Mouse (Mus musculus) megakaryocyte progenitor cell, adult 5-6 weeks (primary cell): Measurements from ENCODE around the gene Cdt1. TPM values are rescaled to one million over a fixed set of nuclear protein-coding genes. Genes with fewer than 3 reads are reported as not detected.

Experiments used
- ATAC-seq: replicated peaks from 2 replicates; pipeline ENCODE4 v1.8.0; 2016; ENCODE audit warnings: mild to moderate bottlenecking, moderate TSS enrichment, inconsistent platforms; ENCODE audit not compliant: poor library complexity
- total RNA-seq, 2 experiments: library from RNA; stranded (forward) in 1 of 2; stranded (reverse) in 1 of 2; fragments of 157-497, 149-512 nt in 1 of 2; fragments of 200-1000 nt in 1 of 2; gene quantifications; 2 replicates each; pipeline versions ENCODE4 v1.2.3 to v1.2.4; 2015 to 2017

Cdt1 gene
- total RNA-seq, 2 experiments from 2014 or later = 49.6 to 52.4 TPM

- ATAC-seq = no peak
These were observed 18.9 kb upstream of the Cdt1 start for GRCm38 (mm10) chr8:122548891-122549439.

GRCm38 (mm10) chr8:122550234-122550994 is 17.4 kb upstream of the Cdt1 start:
- no peak for ATAC-seq

- no peak for ATAC-seq
These were observed 16.9 kb upstream of the Cdt1 start for GRCm38 (mm10) chr8:122550995-122551264.

GRCm38 (mm10) chr8:122551265-122552051 is 16.4 kb upstream of the Cdt1 start, which contains the start of gene Piezo1:
TSS of gene Piezo1 (minus strand) at chr8:122551329.
- peak; percentile 57 for ATAC-seq

- no peak for ATAC-seq
These were observed 13.0 kb upstream of the Cdt1 start for GRCm38 (mm10) chr8:122554786-122555185.

GRCm38 (mm10) chr8:122556030-122557009 is 11.5 kb upstream of the Cdt1 start:
- ATAC-seq = peak; percentile 81

- peak; percentile 29 for ATAC-seq
These were observed 10.4 kb upstream of the Cdt1 start for GRCm38 (mm10) chr8:122557248-122558038.

GRCm38 (mm10) chr8:122558671-122559349 is 9.0 kb upstream of the Cdt1 start:
- no peak; the same call in 1 of the 2 replicates for ATAC-seq

GRCm38 (mm10) chr8:122561199-122561598 is 6.6 kb upstream of the Cdt1 start:
- ATAC-seq = peak; percentile 26

GRCm38 (mm10) chr8:122564363-122565352 is 3.2 kb upstream of the Cdt1 start:
- 0 out of 2 replicates have a peak, but pooled peaks have one; percentile 6 for ATAC-seq

GRCm38 (mm10) chr8:122566766-122567165 is 1.0 kb upstream of the Cdt1 start:
- ATAC-seq = no peak

- ATAC-seq = no peak
These were observed 292 bp downstream of the Cdt1 start for GRCm38 (mm10) chr8:122568109-122568504.

GRCm38 (mm10) chr8:122568881-122569309 is 1.1 kb downstream of the Cdt1 start:
- ATAC-seq = peak; percentile 18; the same call in 1 of the 2 replicates

GRCm38 (mm10) chr8:122569329-122569728 is 1.5 kb downstream of the Cdt1 start:
- no peak for ATAC-seq

GRCm38 (mm10) chr8:122569996-122570395 is 2.2 kb downstream of the Cdt1 start:
- no peak for ATAC-seq

- no peak for ATAC-seq
These were observed 3.3 kb downstream of the Cdt1 start for GRCm38 (mm10) chr8:122571153-122571552.

GRCm38 (mm10) chr8:122571750-122572267 is 4.0 kb downstream of the Cdt1 start:
- ATAC-seq = no peak

- ATAC-seq = no peak
These were observed 4.9 kb downstream of the Cdt1 start for GRCm38 (mm10) chr8:122572751-122573150.
